Mouse (Mus musculus) MEL (cell line): ENCODE measurements around the gene Klk1b26.
"Not testable (repeated sequence)": the region's sequence is repeated elsewhere in the genome, so short reads cannot be mapped to it uniquely, and the experiment has no call there.

ENCODE experiments used
- CTCF ChIP-seq, 3 experiments: IDR thresholded peaks in 2 of 3; conservative IDR thresholded peaks in 1 of 3; 2 replicates each; pipeline ENCODE4 v1.5.1; 2011 to 2012; ENCODE audit warnings: low read length in 3 of 3, low read depth in 2 of 3, mild to moderate bottlenecking in 2 of 3, improper control_type of control experiment in 1 of 3, inconsistent platforms in 1 of 3, mixed read lengths in 1 of 3, moderate library complexity in 1 of 3; ENCODE audit not compliant: control insufficient read depth in 1 of 3, insufficient read depth in 1 of 3, poor library complexity in 1 of 3, severe bottlenecking in 1 of 3
- EP300 ChIP-seq, 2 experiments: IDR thresholded peaks; 2 replicates each; pipeline ENCODE4 v1.6.1; 2011; ENCODE audit warnings: improper control_type of control experiment in 2 of 2, low read length in 2 of 2, low read depth in 1 of 2, mild to moderate bottlenecking in 1 of 2
- GABPA ChIP-seq: IDR thresholded peaks from 2 replicates; pipeline ENCODE4 v1.6.1; 2012; ENCODE audit warnings: low read depth, mild to moderate bottlenecking, inconsistent platforms, low read length, improper control_type of control experiment, moderate library complexity
- MAZ ChIP-seq: IDR thresholded peaks from 2 replicates; pipeline ENCODE4 v1.6.1; 2012; ENCODE audit warnings: low read depth, mild to moderate bottlenecking, inconsistent platforms, low read length, improper control_type of control experiment
- POLR2A ChIP-seq, 2 experiments: IDR thresholded peaks; 2 replicates each; pipeline ENCODE4 v1.6.1; 2011 to 2012; ENCODE audit warnings: low read length in 2 of 2, mild to moderate bottlenecking in 2 of 2, control low read depth in 1 of 2, improper control_type of control experiment in 1 of 2, low read depth in 1 of 2, moderate library complexity in 1 of 2; ENCODE audit not compliant: control insufficient read depth in 1 of 2, insufficient read depth in 1 of 2, poor library complexity in 1 of 2
- POLR2AphosphoS2 ChIP-seq: IDR thresholded peaks from 2 replicates; pipeline ENCODE4 v1.6.1; 2011; ENCODE audit warnings: low read length, improper control_type of control experiment
- TAL1 ChIP-seq: IDR thresholded peaks from 2 replicates; pipeline ENCODE4 v1.6.1; 2012; ENCODE audit warnings: mild to moderate bottlenecking, inconsistent platforms, low read length, moderate library complexity, mixed read lengths
- ZNF384 ChIP-seq: IDR thresholded peaks from 2 replicates; pipeline ENCODE4 v1.6.1; 2012; ENCODE audit warnings: low read depth, mild to moderate bottlenecking, inconsistent platforms, low read length, improper control_type of control experiment

DNA sequence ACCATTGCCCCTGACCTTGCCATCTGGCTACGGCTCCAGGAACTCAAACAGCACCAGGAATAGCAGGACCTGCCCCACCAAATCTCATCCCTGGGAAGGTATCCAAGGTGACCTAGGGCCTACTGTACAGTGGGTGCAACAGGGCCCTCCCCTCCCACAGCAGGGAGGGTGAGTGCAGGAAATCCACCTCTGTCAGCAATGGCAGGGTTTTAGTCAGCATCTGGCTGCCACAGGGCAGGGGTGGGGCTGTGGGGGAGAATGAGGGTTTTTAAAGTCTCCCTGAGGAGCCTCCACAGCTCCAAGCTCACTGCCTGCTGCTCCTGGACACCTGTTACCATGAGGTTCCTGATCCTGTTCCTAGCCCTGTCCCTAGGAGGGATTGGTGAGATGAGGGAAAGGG lies 36.2 kb upstream of the Klk1b26 start, which contains the start of gene Klk1b9:
- TF ChIP-seq EP300 (IDR thresholded peaks at IDR 0.05; ENCODE audit: low read depth in 1 of 2, low read length in 2 of 2); TAL1; POLR2A (IDR thresholded peaks at IDR 0.05; ENCODE audit: control insufficient read depth in 1 of 2, insufficient read depth in 1 of 2, low read depth in 1 of 2, low read length in 2 of 2, poor library complexity in 1 of 2); GABPA; CTCF (IDR thresholded peaks at IDR 0.05 in 2 of 3, conservative IDR thresholded peaks at IDR 0.05 in 1 of 3; ENCODE audit: control insufficient read depth in 1 of 3, insufficient read depth in 1 of 3, low read depth in 2 of 3, low read length in 3 of 3, poor library complexity in 1 of 3, severe bottlenecking in 1 of 3); POLR2AphosphoS2; MAZ; ZNF384: not testable (repeated sequence)
